Comparison of ENCODE assay signal across 23 mouse cellular contexts in genomic region chr4:108060774-108061173, GRCm38 (mm10). TPM values are rescaled to one million over a fixed set of nuclear protein-coding genes. Genes with fewer than 3 reads are reported as not detected.
DNase-seq lines count a peak whose midpoint lies in the region; ATAC-seq lines count a peak whose summit lies in the region.
"Had no signal": no experiment of that assay in that cellular context is flagged by ENCODE, and none has a peak within 500 bp of the region (broad histone marks: within the 10 kb centered on the region; RNA-seq: fewer than 3 reads in every experiment).

No protein-coding gene starts in this region.

- H3K36me3 ChIP-seq in forebrain, embryonic 13.5 days (ENCODE audit: poor library complexity, severe bottlenecking): peaks cover 47% of the 10 kb centered on the region

- H3K4me1 ChIP-seq in forebrain, embryonic 13.5 days: peaks cover 15% of the 10 kb centered on the region
- H3K4me1 ChIP-seq: intestine, embryonic 15.5 days; limb, embryonic 15.5 days had no signal

- DNase-seq in cerebellum, postnatal 25 days: peak; percentile 47 to 53
- DNase-seq in cerebellum, adult 11 months: no peak
- DNase-seq in heart, adult 11 months: peak; percentile 66
- no peak for DNase-seq in heart, adult 9 months (ENCODE audit: low spot score in 2 of 2)
- DNase-seq in brain, adult 2 months (ENCODE audit: low read depth, low spot score): peak; percentile 34
- no peak for DNase-seq in right cerebral cortex, postnatal 25 days
- DNase-seq: adrenal gland, adult 2 months; heart, postnatal 4 days; kidney, adult 9 months; kidney, postnatal 25 days; layer of hippocampus, adult 9-11 months; left cerebral cortex, postnatal 4 days; lung, postnatal 4 days; right cerebral cortex, postnatal 4 days; thymus, postnatal 14 days had no signal

- ATAC-seq in forebrain, embryonic 13.5 days: no peak
- ATAC-seq: intestine, embryonic 15.5 days; midbrain, embryonic 16.5 days had no signal

- no peak overlapping the region for H3K9ac ChIP-seq in forebrain, embryonic 13.5 days
- H3K9ac ChIP-seq: hindbrain, embryonic 14.5 days; intestine, embryonic 15.5 days; limb, embryonic 15.5 days; neural tube, embryonic 13.5 days had no signal

- peak overlapping the region; percentile 45 for H3K27ac ChIP-seq in forebrain, embryonic 13.5 days
- H3K27ac ChIP-seq: heart, embryonic 10.5 days; hindbrain, embryonic 14.5 days; intestine, embryonic 15.5 days; limb, embryonic 15.5 days had no signal

- H3K4me3 ChIP-seq in forebrain, embryonic 13.5 days: no peak overlapping the region
- H3K4me3 ChIP-seq: heart, embryonic 10.5 days; intestine, embryonic 15.5 days; limb, embryonic 15.5 days; myocyte; neural tube, embryonic 13.5 days had no signal

- WGBS in forebrain, embryonic 13.5 days: 51% methylated on average over 4 of the region's 4 CpGs

- no peaks in the 10 kb centered on the region for H3K9me3 ChIP-seq in forebrain, embryonic 13.5 days (replicated peaks)
- H3K9me3 ChIP-seq: heart, embryonic 10.5 days; intestine, embryonic 15.5 days; limb, embryonic 15.5 days; neural tube, embryonic 13.5 days had no signal

- H3K4me2 ChIP-seq in forebrain, embryonic 13.5 days: no peak overlapping the region
- H3K4me2 ChIP-seq: hindbrain, embryonic 14.5 days; intestine, embryonic 15.5 days; limb, embryonic 15.5 days had no signal

- no peaks in the 10 kb centered on the region for H3K27me3 ChIP-seq in forebrain, embryonic 13.5 days
- H3K27me3 ChIP-seq: intestine, embryonic 15.5 days; limb, embryonic 15.5 days; neural tube, embryonic 13.5 days had no signal

RNA-seq across cellular contexts. Expression of gene Podn, which starts 35.5 kb away (rescaled TPM):
- 0.15 and 0.27 TPM in 2 replicates for polyA plus RNA-seq in forebrain, embryonic 13.5 days (2015; fragmentation: Nextera tagmentation; extraction: Ambion mirVana)

Comparison
In these comparisons a context has a peak if more than half of its experiments do, and no peak if none do; other contexts are left out.
1. DNase-seq: peak in cerebellum, postnatal 25 days (2 of 2), heart, adult 11 months (single experiment) and brain, adult 2 months (single experiment); none in cerebellum, adult 11 months (single experiment), heart, adult 9 months (0 of 2) and right cerebral cortex, postnatal 25 days (single experiment).